Mouse (Mus musculus) heart, adult 9 months (tissue): ENCODE results near the gene Gm37419.
A peak's percentile ranks its signal among the peaks of the same experiment; 100 is the strongest.

ENCODE experiments used
- DNase-seq, 2 experiments: peaks; one replicate each; pipeline ENCODE4 v3.0.0; 2022; ENCODE audit warnings: low spot score in 2 of 2

Gm37419 gene

DNA sequence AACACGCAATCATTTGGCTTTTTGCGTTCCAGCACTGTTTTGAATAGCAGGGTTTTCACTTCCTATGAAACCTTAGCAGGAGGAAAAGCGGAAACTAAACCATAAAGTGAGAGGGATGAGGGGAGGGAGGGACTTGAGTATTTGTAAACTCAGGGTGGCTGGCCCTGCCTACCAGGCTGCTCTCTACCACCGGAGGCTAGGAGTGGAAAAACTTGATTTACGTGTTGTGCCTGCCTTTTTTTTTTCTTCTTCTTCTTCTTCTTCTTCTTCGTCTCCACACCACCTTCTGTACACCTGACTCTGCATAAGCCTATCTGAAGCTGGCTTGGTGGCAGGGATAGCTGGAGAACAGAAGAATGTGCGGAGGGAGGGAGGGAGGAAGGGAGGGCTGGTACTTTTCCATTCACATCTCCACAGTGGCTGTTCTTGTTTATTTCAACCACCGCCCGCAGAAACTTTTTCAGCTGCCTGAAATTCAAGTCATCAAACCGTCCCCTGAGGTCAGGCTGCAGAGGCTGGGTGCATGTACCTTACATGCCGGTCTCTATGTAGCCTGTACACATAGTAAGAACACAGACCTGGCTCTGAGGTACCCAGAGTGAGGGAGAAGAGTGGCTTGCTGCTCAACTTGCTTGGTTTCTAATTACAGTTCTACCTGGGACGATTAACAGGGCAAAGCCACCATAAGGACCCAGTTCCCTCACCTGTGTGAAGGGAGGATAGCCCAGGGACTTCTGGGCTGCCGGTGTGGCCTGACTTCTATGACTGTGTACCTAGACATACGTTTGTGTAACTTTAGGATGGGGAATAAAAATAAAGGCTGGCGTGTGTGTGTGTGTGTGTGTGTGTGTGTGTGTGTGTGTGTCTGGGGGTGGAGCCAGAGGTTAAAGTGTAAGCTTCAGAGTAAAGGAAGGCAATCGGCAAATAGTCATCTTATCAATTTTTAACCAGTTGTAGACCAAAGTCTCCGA, 5.4 kb downstream of the Gm37419 start:
- DNase-seq = peak in 1 of 2 experiments; percentile 30

- DNase-seq = no peak
Observed at GRCm38 (mm10) chr16:23996342-23996741, 8.1 kb downstream of the Gm37419 start.

DNA sequence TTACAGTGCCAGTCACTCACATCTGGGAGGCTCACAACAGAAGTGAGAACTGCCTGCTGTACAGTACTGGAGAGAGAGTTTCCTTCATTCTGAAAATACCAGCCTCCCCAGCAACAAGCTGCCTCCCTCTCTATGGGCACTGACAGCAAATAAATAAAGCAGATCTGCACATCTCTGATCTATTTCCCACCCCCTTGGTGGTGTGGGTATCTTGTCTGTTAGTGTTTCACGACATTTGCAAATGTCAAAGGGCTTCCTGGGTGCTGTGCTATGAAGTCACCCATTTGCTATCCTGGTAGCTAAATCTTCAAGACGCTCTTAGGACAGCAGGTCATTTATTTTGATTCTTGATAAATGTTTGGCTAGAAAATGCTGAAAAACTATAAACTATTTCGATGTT, 8.9 kb downstream of the Gm37419 start:
- DNase-seq = no peak

- no peak for DNase-seq
Observed at GRCm38 (mm10) chr16:23997912-23998311, 9.6 kb downstream of the Gm37419 start.

GRCm38 (mm10) chr16:24005928-24006327, 17.6 kb downstream of the Gm37419 start:
- no peak for DNase-seq

GRCm38 (mm10) chr16:24009891-24010290, 21.6 kb downstream of the Gm37419 start:
- no peak for DNase-seq

DNA sequence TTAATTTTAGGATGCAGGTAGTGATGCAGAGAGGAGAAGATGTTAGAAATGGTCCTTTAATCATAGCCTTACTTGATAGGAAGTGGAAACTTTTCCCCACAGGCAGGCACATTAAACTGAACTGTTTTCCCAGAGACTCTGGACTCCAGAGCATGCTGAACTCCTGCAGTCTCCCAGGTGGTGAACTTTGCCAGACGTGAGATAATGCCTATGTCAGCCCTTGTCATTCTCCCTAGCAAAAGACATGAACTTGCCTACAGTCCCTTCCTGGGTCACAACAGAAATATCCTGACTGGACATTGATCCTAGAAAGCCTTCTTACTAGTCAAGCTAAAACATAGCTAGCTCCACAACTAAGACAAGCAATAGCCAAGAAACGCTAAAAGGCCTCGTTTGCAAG, 23.0 kb downstream of the Gm37419 start:
- no peak for DNase-seq

DNA sequence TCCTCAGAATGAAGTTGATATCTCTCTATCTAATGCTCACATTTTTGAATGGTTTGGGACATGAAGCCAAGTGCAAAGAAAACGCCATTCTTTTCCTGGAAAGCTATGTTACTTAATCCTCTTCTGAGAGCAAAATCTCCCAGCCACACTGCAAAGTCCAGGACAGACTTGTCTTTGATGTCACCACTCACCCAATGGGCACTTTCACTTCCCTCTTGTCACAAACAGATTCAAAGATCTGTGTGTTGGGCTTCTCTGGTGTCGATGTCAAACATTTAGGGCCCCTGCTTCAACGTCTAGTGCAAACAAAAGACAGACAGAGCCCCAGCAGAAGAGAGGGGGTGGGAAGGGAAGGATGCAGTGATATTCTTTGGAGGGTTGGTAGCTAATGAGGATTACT, 23.8 kb downstream of the Gm37419 start:
- DNase-seq = peak in 1 of 2 experiments; percentile 6

DNA sequence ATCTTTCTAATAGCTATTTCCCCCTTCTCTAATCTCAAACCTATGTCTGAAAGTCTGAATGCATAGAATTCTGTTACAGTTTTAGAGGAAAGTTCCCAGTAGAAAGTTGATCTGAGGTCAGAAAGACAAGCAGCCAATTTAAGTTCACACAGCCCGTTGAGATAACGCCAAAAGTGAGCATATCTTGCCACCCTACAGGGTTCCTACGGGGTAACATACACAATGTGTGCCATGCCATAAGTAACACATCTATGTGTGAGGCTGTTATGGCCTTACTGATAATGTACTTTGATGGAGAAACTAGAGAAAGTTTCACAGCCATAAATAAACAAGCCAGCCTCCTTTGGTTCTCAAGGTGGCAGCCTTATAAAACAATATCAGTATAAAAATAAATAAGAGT, 26.1 kb downstream of the Gm37419 start:
- DNase-seq = no peak

DNA sequence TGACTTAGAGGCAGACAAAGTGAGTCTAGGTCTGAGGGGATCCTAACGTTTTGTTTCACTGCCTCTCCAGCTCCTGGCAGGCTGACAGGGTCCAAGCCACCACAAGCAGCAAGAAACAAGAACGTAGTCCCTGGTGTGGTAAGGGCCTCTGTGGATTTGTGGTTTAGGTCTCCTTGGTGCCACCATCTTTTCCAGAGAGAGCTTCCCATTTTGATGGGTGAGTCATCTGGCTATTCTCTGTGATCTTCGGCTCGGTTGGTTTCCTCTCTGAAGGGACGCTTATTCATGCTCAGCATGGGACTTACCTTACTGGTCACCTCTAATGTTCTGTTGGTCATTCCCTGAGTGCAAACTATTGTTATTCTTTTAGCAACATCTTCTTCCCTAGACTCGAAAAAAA, 28.0 kb downstream of the Gm37419 start:
- DNase-seq = no peak

DNA sequence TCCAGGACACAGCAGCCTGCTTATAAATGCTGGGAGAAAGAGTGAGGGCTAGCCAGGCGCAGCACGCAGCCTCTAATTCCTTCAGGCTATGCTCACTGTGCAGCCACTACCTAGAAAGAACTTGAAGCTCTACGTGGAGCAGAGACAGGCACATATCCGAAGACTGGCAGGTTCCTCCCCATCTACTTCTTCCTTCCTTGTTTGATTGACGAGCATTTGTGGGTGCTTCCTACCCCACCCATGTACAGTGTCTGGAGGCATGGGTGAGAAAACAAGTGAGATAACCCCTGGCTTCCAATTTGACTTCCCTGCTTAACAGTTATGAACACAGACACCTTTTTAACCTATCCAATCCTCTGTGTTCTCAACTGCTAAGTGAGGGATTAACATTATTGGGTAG, 28.5 kb downstream of the Gm37419 start:
- DNase-seq = no peak

DNA sequence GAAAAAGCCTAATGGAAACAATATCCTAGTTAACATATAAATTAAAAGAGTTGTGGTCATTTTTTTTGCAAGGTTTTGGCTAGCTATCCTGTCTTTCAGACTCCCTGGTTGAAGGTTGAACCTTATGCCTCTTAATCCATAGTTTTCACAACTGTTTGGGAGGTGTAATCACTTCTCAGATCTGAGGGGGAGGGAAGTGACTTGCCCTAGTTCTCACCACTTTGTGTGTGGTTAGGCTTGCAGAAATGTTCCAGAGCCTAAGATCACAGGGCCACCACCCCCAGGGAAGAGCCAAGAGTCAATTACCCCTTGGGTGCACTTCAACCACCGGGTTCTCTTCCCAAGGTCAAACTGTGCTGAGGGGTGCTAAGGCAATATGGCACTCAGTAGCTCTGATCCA, 33.4 kb downstream of the Gm37419 start:
- no peak for DNase-seq

GRCm38 (mm10) chr16:24022605-24023004, 34.3 kb downstream of the Gm37419 start:
- DNase-seq = no peak

DNA sequence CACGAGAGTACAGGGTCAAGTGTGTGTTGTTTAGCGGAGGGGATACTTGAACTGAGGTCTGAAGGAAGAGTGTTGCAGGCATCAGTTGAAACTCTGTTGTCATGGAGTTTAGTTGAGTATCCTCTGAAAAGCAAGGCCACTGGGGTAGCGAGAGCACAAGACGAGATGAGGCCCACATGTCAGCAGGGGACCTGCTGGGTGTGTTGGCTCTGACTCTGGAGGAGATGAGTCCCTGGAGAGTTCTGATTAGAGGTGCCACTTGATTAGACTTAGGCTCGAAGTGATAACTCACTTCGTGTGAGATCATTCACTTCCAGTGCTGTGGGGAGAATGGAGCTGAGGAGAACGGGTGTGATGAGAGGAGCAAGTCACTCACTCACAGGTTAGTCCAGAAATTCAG, 37.2 kb downstream of the Gm37419 start:
- DNase-seq = no peak

DNA sequence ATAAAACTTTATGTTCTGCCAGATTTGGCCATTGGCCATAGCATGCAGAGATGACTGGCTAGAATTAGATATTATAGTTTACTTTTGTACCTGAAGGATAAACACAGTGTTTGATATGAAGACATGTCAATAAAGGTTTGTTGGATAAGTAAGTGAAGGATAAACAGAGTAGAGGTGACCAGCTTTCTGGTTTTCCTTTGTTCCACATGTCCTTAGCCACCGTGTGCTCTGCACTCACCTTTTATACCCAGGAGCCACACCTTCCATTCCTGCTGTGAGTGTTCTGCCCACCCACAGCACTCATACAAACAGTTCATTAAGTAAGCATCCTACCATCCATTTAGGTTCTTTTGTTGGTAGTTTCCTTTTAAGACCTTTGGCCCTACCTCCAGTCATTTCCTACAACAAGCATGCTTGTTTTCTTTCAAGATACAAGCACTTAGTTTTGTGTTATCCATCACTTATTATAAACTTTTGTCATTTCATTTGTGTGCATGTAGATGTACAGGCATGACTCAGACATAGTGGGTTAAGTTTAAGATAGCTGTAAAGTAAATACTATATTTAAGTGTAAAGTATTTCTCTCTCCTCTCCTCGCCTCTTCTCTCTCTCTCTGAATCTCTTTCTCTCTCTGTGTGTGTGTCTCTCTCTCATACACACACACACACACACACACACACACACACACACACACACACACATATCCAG, 41.8 kb downstream of the Gm37419 start:
- no peak for DNase-seq

GRCm38 (mm10) chr16:24033259-24033658, 45.0 kb downstream of the Gm37419 start:
- DNase-seq = no peak

GRCm38 (mm10) chr16:24034450-24034849, 46.2 kb downstream of the Gm37419 start:
- DNase-seq = no peak

DNA sequence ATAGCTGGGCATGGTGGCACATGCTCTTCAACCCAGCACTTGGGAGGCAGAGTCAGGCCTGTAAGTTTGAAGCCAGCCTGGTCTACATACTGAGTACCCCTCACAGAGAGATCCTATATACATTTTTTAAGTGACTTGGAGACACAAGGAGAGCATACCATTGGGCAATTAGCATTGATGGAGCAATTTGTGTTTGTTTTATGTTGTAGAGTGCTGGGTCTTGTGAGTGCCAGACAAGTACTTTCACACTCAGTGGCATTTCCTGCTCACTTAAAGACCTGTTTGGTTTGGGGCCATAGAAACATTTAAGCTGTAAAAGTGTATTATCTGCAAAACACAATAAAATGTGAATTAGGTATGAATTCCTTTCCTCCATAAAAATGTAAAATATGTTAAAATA, 47.5 kb downstream of the Gm37419 start:
- no peak for DNase-seq

- DNase-seq = no peak
Observed at GRCm38 (mm10) chr16:24036398-24036797, 48.1 kb downstream of the Gm37419 start.
